Comparison of ENCODE assay signal across 9 mouse cellular contexts in genomic region chr10:128413076-128413475, GRCm38 (mm10). TPM values are rescaled to one million over a fixed set of nuclear protein-coding genes. Genes with fewer than 3 reads are reported as not detected.
A peak's percentile ranks its signal among the peaks of the same experiment; 100 is the strongest.
DNase-seq lines count a peak whose midpoint lies in the region; ATAC-seq and TF ChIP-seq lines count a peak whose summit lies in the region.
"Had no signal": no experiment of that assay in that cellular context is flagged by ENCODE, and none has a peak within 500 bp of the region (broad histone marks: within the 10 kb centered on the region; RNA-seq: fewer than 3 reads in every experiment).

No protein-coding gene starts in this region.

- H3K27ac ChIP-seq in kidney, embryonic 15.5 days = no peak overlapping the region
- no peak overlapping the region for H3K27ac ChIP-seq in kidney, adult 2 months (ENCODE audit: insufficient read depth, low read depth, low read length)
- H3K27ac ChIP-seq in embryonic facial prominence, embryonic 14.5 days (replicated peaks; ENCODE audit: low read depth, low read length) = no peak overlapping the region
- peak overlapping the region; percentile 76; the same call in 1 of the 2 replicates for H3K27ac ChIP-seq in intestine, embryonic 16.5 days (ENCODE audit: low read length)
- no peak overlapping the region for H3K27ac ChIP-seq in midbrain, postnatal 0 days (ENCODE audit: low read depth, low read length)

- TF ChIP-seq CTCF in kidney, adult 2 months (conservative IDR thresholded peaks at IDR 0.05; ENCODE audit: insufficient read depth, insufficient read length, low read depth, low read length) = no peak
- TF ChIP-seq CTCF in midbrain, postnatal 0 days (IDR thresholded peaks at IDR 0.05) = no peak

- no peak for DNase-seq in kidney, adult 2 months
- no peak for DNase-seq in embryonic facial prominence, embryonic 14.5 days (ENCODE audit: low spot score)
- DNase-seq in midbrain, postnatal 0 days (ENCODE audit: low spot score) = no peak
- DNase-seq in spleen, postnatal 4 days (ENCODE audit: low spot score in 2 of 2) = no peak

- no peak for TF ChIP-seq POLR2A in kidney, adult 2 months (IDR thresholded peaks at IDR 0.05; ENCODE audit: low read depth, low read length)

- 53% methylated on average over 1 of the region's 1 CpGs for WGBS in kidney, embryonic 15.5 days
- 10% methylated on average over 1 of the region's 1 CpGs for WGBS in kidney, adult 2 months
- 46% methylated on average over 1 of the region's 1 CpGs for WGBS in embryonic facial prominence, embryonic 14.5 days
- 52% methylated on average over 1 of the region's 1 CpGs for WGBS in intestine, embryonic 16.5 days
- WGBS in midbrain, postnatal 0 days = 76% methylated on average over 1 of the region's 1 CpGs

- peak overlapping the region; percentile 92 for H3K4me2 ChIP-seq in kidney, embryonic 15.5 days
- H3K4me2 ChIP-seq in embryonic facial prominence, embryonic 14.5 days (ENCODE audit: low read depth, low read length) = peak overlapping the region; percentile 88
- peak overlapping the region; percentile 93 for H3K4me2 ChIP-seq in intestine, embryonic 16.5 days (ENCODE audit: low read depth, low read length)
- peak overlapping the region; percentile 95 for H3K4me2 ChIP-seq in midbrain, postnatal 0 days (ENCODE audit: low read depth, low read length, poor library complexity, severe bottlenecking)

- no peak for ATAC-seq in kidney, embryonic 15.5 days (replicated peaks; ENCODE audit: low FRiP score)
- ATAC-seq in embryonic facial prominence, embryonic 14.5 days (ENCODE audit: low read depth) = no peak
- no peak for ATAC-seq in intestine, embryonic 16.5 days
- no peak for ATAC-seq in midbrain, postnatal 0 days (ENCODE audit: low FRiP score)
- ATAC-seq in inflammation-experienced regulatory T-cells, adult 6 months = no peak
- no peak for ATAC-seq in CD4-positive, CD25-positive, alpha-beta regulatory T cell, adult 4 months

- H3K36me3 ChIP-seq in kidney, embryonic 15.5 days = peaks cover 49% of the 10 kb centered on the region
- no peaks in the 10 kb centered on the region; the same call in 1 of the 2 replicates for H3K36me3 ChIP-seq in kidney, adult 2 months (ENCODE audit: control insufficient read depth, insufficient read depth, low read length)
- peaks cover 35% of the 10 kb centered on the region for H3K36me3 ChIP-seq in embryonic facial prominence, embryonic 14.5 days (ENCODE audit: control insufficient read depth, insufficient read depth, low read length)
- peaks cover 4% of the 10 kb centered on the region; the same call in 1 of the 2 replicates for H3K36me3 ChIP-seq in intestine, embryonic 16.5 days (ENCODE audit: control insufficient read depth, insufficient read depth, low read length)
- peaks cover 5% of the 10 kb centered on the region for H3K36me3 ChIP-seq in midbrain, postnatal 0 days (ENCODE audit: insufficient read depth, low read length)

- peak overlapping the region; percentile 78; the same call in 1 of the 2 replicates for H3K9ac ChIP-seq in kidney, embryonic 15.5 days
- H3K9ac ChIP-seq in embryonic facial prominence, embryonic 14.5 days (ENCODE audit: low read depth, low read length) = 0 out of 2 replicates have a peak overlapping the region, but pooled peaks have one; percentile 77
- 0 out of 2 replicates have a peak overlapping the region, but pooled peaks have one; percentile 92 for H3K9ac ChIP-seq in intestine, embryonic 16.5 days (ENCODE audit: low read depth, low read length)
- no peak overlapping the region for H3K9ac ChIP-seq in midbrain, postnatal 0 days (replicated peaks; ENCODE audit: low read length, poor library complexity, severe bottlenecking)

- peak overlapping the region; percentile 67 for H3K4me3 ChIP-seq in kidney, embryonic 15.5 days (replicated peaks)
- H3K4me3 ChIP-seq in kidney, adult 2 months (ENCODE audit: insufficient read depth, low read depth, low read length) = no peak overlapping the region
- H3K4me3 ChIP-seq in embryonic facial prominence, embryonic 14.5 days (ENCODE audit: low read depth, low read length) = peak overlapping the region; percentile 78; the same call in 1 of the 2 replicates
- H3K4me3 ChIP-seq in intestine, embryonic 16.5 days (ENCODE audit: low read length) = peak overlapping the region; percentile 95; the same call in 1 of the 2 replicates
- H3K4me3 ChIP-seq in midbrain, postnatal 0 days (ENCODE audit: low read depth, low read length) = peak overlapping the region; percentile 74; the same call in 1 of the 2 replicates

- peaks cover 55% of the 10 kb centered on the region for H3K4me1 ChIP-seq in kidney, embryonic 15.5 days
- H3K4me1 ChIP-seq in kidney, adult 2 months (ENCODE audit: control insufficient read depth, insufficient read depth, low read length) = peaks cover 13% of the 10 kb centered on the region
- peaks cover 24% of the 10 kb centered on the region for H3K4me1 ChIP-seq in embryonic facial prominence, embryonic 14.5 days (ENCODE audit: control insufficient read depth, insufficient read depth, low read length)
- peaks cover 38% of the 10 kb centered on the region for H3K4me1 ChIP-seq in intestine, embryonic 16.5 days (ENCODE audit: control insufficient read depth, insufficient read depth, low read length)
- peaks cover 19% of the 10 kb centered on the region for H3K4me1 ChIP-seq in midbrain, postnatal 0 days (ENCODE audit: insufficient read depth, low read length)

- no peaks in the 10 kb centered on the region for H3K27me3 ChIP-seq in kidney, embryonic 15.5 days
- H3K27me3 ChIP-seq in kidney, adult 2 months (replicated peaks; ENCODE audit: control insufficient read depth, insufficient read depth, low read length) = no peaks in the 10 kb centered on the region
- H3K27me3 ChIP-seq in embryonic facial prominence, embryonic 14.5 days (replicated peaks; ENCODE audit: control insufficient read depth, insufficient read depth, low read length) = no peaks in the 10 kb centered on the region
- H3K27me3 ChIP-seq in intestine, embryonic 16.5 days (replicated peaks; ENCODE audit: control insufficient read depth, insufficient read depth, low read length) = no peaks in the 10 kb centered on the region
- H3K27me3 ChIP-seq in midbrain, postnatal 0 days (ENCODE audit: insufficient read depth, low read length) = no peaks in the 10 kb centered on the region

- no peaks in the 10 kb centered on the region for H3K9me3 ChIP-seq in kidney, embryonic 15.5 days (replicated peaks)
- no peaks in the 10 kb centered on the region for H3K9me3 ChIP-seq in embryonic facial prominence, embryonic 14.5 days (ENCODE audit: control insufficient read depth, low read length)
- H3K9me3 ChIP-seq in intestine, embryonic 16.5 days (ENCODE audit: control insufficient read depth, low read length) = no peaks in the 10 kb centered on the region
- H3K9me3 ChIP-seq in midbrain, postnatal 0 days (ENCODE audit: low read length) = no peaks in the 10 kb centered on the region
- H3K9me3 ChIP-seq: G1E had no signal

RNA-seq across cellular contexts. Expression of gene Rnf41, which starts 1.6 kb away (rescaled TPM):
- polyA plus RNA-seq in kidney, embryonic 15.5 days (2015; fragmentation: Nextera tagmentation; extraction: Ambion mirVana) = 45.1 and 45.9 TPM in 2 replicates
- polyA plus RNA-seq in kidney, adult 2 months (2012; rRNA removed) = 19.5 and 19.6 TPM in 2 replicates
- polyA plus RNA-seq in embryonic facial prominence, embryonic 14.5 days (2014; fragmentation: Nextera tagmentation; extraction: Ambion mirVana) = 35.2 and 36.1 TPM in 2 replicates
- polyA plus RNA-seq in intestine, embryonic 16.5 days (2015; fragmentation: Nextera tagmentation; extraction: Ambion mirVana) = 43.2 and 43.3 TPM in 2 replicates
- 94.3 and 103 TPM in 2 replicates for total RNA-seq in midbrain, postnatal 0 days (2014; rRNA removed)
- polyA plus RNA-seq in midbrain, postnatal 0 days (2015; fragmentation: Nextera tagmentation; extraction: Ambion mirVana) = 91.6 and 93.8 TPM in 2 replicates
- polyA plus RNA-seq in inflammation-experienced regulatory T-cells, adult 6 months (2017; shearing (Covaris generic)) = 10 to 100 TPM; 25.2 to 42.2 (median 37.9) TPM
- 10 to 100 TPM; 28.7 to 51.8 TPM for polyA plus RNA-seq in CD4-positive, CD25-positive, alpha-beta regulatory T cell, adult 4 months (2017; shearing (Covaris generic))

RNA-seq across cellular contexts. Expression of gene Nabp2, which starts 1.8 kb away (rescaled TPM):
- 82.8 and 92.6 TPM in 2 replicates for polyA plus RNA-seq in kidney, embryonic 15.5 days (2015; fragmentation: Nextera tagmentation; extraction: Ambion mirVana)
- 33.2 and 37.8 TPM in 2 replicates for polyA plus RNA-seq in kidney, adult 2 months (2012; rRNA removed)
- polyA plus RNA-seq in embryonic facial prominence, embryonic 14.5 days (2014; fragmentation: Nextera tagmentation; extraction: Ambion mirVana) = 61.9 and 63.3 TPM in 2 replicates
- 104 TPM in 2 replicates for polyA plus RNA-seq in intestine, embryonic 16.5 days (2015; fragmentation: Nextera tagmentation; extraction: Ambion mirVana)
- total RNA-seq in midbrain, postnatal 0 days (2014; rRNA removed) = 63.1 and 82.0 TPM in 2 replicates
- 145 and 157 TPM in 2 replicates for polyA plus RNA-seq in midbrain, postnatal 0 days (2015; fragmentation: Nextera tagmentation; extraction: Ambion mirVana)
- polyA plus RNA-seq in inflammation-experienced regulatory T-cells, adult 6 months (2017; shearing (Covaris generic)) = 10 to 100 TPM; 68.8 to 87.0 (median 73.8) TPM
- polyA plus RNA-seq in CD4-positive, CD25-positive, alpha-beta regulatory T cell, adult 4 months (2017; shearing (Covaris generic)) = 10 to 100 TPM; 63.3 to 77.5 TPM

RNA-seq across cellular contexts. Expression of gene Slc39a5, which starts 12.0 kb away (rescaled TPM):
- polyA plus RNA-seq in kidney, embryonic 15.5 days (2015; fragmentation: Nextera tagmentation; extraction: Ambion mirVana) = 41.5 and 47.1 TPM in 2 replicates
- polyA plus RNA-seq in kidney, adult 2 months (2012; rRNA removed) = 114 and 137 TPM in 2 replicates
- polyA plus RNA-seq in embryonic facial prominence, embryonic 14.5 days (2014; fragmentation: Nextera tagmentation; extraction: Ambion mirVana) = 0.11 and 0.13 TPM in 2 replicates
- 207 and 242 TPM in 2 replicates for polyA plus RNA-seq in intestine, embryonic 16.5 days (2015; fragmentation: Nextera tagmentation; extraction: Ambion mirVana)
- total RNA-seq in midbrain, postnatal 0 days (2014; rRNA removed) = 0.16 and 0.61 TPM in 2 replicates
- 0.16 and 0.27 TPM in 2 replicates for polyA plus RNA-seq in midbrain, postnatal 0 days (2015; fragmentation: Nextera tagmentation; extraction: Ambion mirVana)
- polyA plus RNA-seq in inflammation-experienced regulatory T-cells, adult 6 months (2017; shearing (Covaris generic)) = not detected
- polyA plus RNA-seq in CD4-positive, CD25-positive, alpha-beta regulatory T cell, adult 4 months (2017; shearing (Covaris generic)) = not detected
- total RNA-seq: G1E had no signal
- polyA plus RNA-seq: G1E had no signal

RNA-seq across cellular contexts. Expression of gene Ankrd52, which starts 36.2 kb away (rescaled TPM):
- 13.6 and 14.5 TPM in 2 replicates for polyA plus RNA-seq in kidney, embryonic 15.5 days (2015; fragmentation: Nextera tagmentation; extraction: Ambion mirVana)
- 21.5 and 22.5 TPM in 2 replicates for polyA plus RNA-seq in kidney, adult 2 months (2012; rRNA removed)
- polyA plus RNA-seq in embryonic facial prominence, embryonic 14.5 days (2014; fragmentation: Nextera tagmentation; extraction: Ambion mirVana) = 11.9 and 12.7 TPM in 2 replicates
- polyA plus RNA-seq in intestine, embryonic 16.5 days (2015; fragmentation: Nextera tagmentation; extraction: Ambion mirVana) = 6.7 and 7.2 TPM in 2 replicates
- 43.6 and 49.1 TPM in 2 replicates for total RNA-seq in midbrain, postnatal 0 days (2014; rRNA removed)
- polyA plus RNA-seq in midbrain, postnatal 0 days (2015; fragmentation: Nextera tagmentation; extraction: Ambion mirVana) = 7.8 and 9.9 TPM in 2 replicates
- polyA plus RNA-seq in inflammation-experienced regulatory T-cells, adult 6 months (2017; shearing (Covaris generic)) = 1 to 10 TPM; 1.7 to 6.7 (median 3.6) TPM
- polyA plus RNA-seq in CD4-positive, CD25-positive, alpha-beta regulatory T cell, adult 4 months (2017; shearing (Covaris generic)) = 1 to 10 TPM; 2.3 to 3.3 TPM

RNA-seq across cellular contexts. Expression of gene Coq10a, which starts 44.3 kb away (rescaled TPM):
- 13.7 TPM in 2 replicates for polyA plus RNA-seq in kidney, embryonic 15.5 days (2015; fragmentation: Nextera tagmentation; extraction: Ambion mirVana)
- 58.7 and 72.3 TPM in 2 replicates for polyA plus RNA-seq in kidney, adult 2 months (2012; rRNA removed)
- 15.6 and 16.8 TPM in 2 replicates for polyA plus RNA-seq in embryonic facial prominence, embryonic 14.5 days (2014; fragmentation: Nextera tagmentation; extraction: Ambion mirVana)
- polyA plus RNA-seq in intestine, embryonic 16.5 days (2015; fragmentation: Nextera tagmentation; extraction: Ambion mirVana) = 2.5 and 3.3 TPM in 2 replicates
- total RNA-seq in midbrain, postnatal 0 days (2014; rRNA removed) = 42.8 and 53.2 TPM in 2 replicates
- polyA plus RNA-seq in midbrain, postnatal 0 days (2015; fragmentation: Nextera tagmentation; extraction: Ambion mirVana) = 51.7 and 56.4 TPM in 2 replicates
- polyA plus RNA-seq in inflammation-experienced regulatory T-cells, adult 6 months (2017; shearing (Covaris generic)) = 10 to 100 TPM; 12.8 to 19.9 (median 17.3) TPM
- polyA plus RNA-seq in CD4-positive, CD25-positive, alpha-beta regulatory T cell, adult 4 months (2017; shearing (Covaris generic)) = 10 to 100 TPM; 14.5 to 15.7 TPM

Comparison
In these comparisons a context has a peak if more than half of its experiments do, and no peak if none do; other contexts are left out.
1. RNA of gene Slc39a5, which starts 12.0 kb away (polyA plus RNA-seq): 207 to 242 TPM in intestine, embryonic 16.5 days, 114 to 137 TPM in kidney, adult 2 months and 41.5 to 47.1 TPM in kidney, embryonic 15.5 days; 0.16 to 0.27 TPM in midbrain, postnatal 0 days, not detected in CD4-positive, CD25-positive, alpha-beta regulatory T cell, adult 4 months, 0.11 to 0.13 TPM in embryonic facial prominence, embryonic 14.5 days and not detected in inflammation-experienced regulatory T-cells, adult 6 months; every median in the first group is over 10 times any median in the second.
2. Peak in every context shown above with its lines, with median percentiles within 50 percentile points of each other: H3K4me2 ChIP-seq.